Mouse (Mus musculus) adrenal gland, adult (tissue): ENCODE data around the gene Ccdc63.
"Not testable (repeated sequence)": the region's sequence is repeated elsewhere in the genome, so short reads cannot be mapped to it uniquely, and the experiment has no call there.

Experiments
- DNase-seq, 2 experiments: peaks; one replicate each; pipeline ENCODE4 v3.0.0; 2022 to 2023; ENCODE audit warnings: low spot score in 1 of 2; ENCODE audit not compliant: inconsistent age in 2 of 2

Ccdc63 gene

GRCm38 (mm10) chr5:122140723-122141122, at the start of gene Ccdc63:
TSS of gene Ccdc63 (minus strand) at chr5:122140823.
- no peak for DNase-seq

GRCm38 (mm10) chr5:122189115-122189514, 48.5 kb upstream of the Ccdc63 start:
- no peak for DNase-seq

GRCm38 (mm10) chr5:122184858-122185257, 44.2 kb upstream of the Ccdc63 start:
- DNase-seq: not testable (repeated sequence)

- no peak for DNase-seq
Measured at GRCm38 (mm10) chr5:122184283-122184806, 43.7 kb upstream of the Ccdc63 start.

- DNase-seq: peak in 1 of 2 experiments; percentile 19
Measured at GRCm38 (mm10) chr5:122179665-122180064, 39.0 kb upstream of the Ccdc63 start.

- DNase-seq: peak; percentile 56 to 77
Measured at GRCm38 (mm10) chr5:122176398-122176797, 35.8 kb upstream of the Ccdc63 start.

GRCm38 (mm10) chr5:122175961-122176360, 35.3 kb upstream of the Ccdc63 start:
- DNase-seq: no peak

GRCm38 (mm10) chr5:122175402-122175801, 34.8 kb upstream of the Ccdc63 start:
- DNase-seq: peak in 1 of 2 experiments; percentile 32

GRCm38 (mm10) chr5:122171058-122171457, 30.4 kb upstream of the Ccdc63 start:
- DNase-seq: no peak

GRCm38 (mm10) chr5:122168344-122169069, 27.9 kb upstream of the Ccdc63 start:
- DNase-seq: peak; percentile 51 to 65

- DNase-seq: peak in 1 of 2 experiments; percentile 56
Measured at GRCm38 (mm10) chr5:122166636-122167161, 26.1 kb upstream of the Ccdc63 start.

- peak in 1 of 2 experiments; percentile 59 for DNase-seq
Measured at GRCm38 (mm10) chr5:122165233-122165915, 24.8 kb upstream of the Ccdc63 start.

- DNase-seq: peak in 1 of 2 experiments; percentile 63
Measured at GRCm38 (mm10) chr5:122164011-122164410, 23.4 kb upstream of the Ccdc63 start.

- peak in 1 of 2 experiments; percentile 77 for DNase-seq
Measured at GRCm38 (mm10) chr5:122163194-122163593, 22.6 kb upstream of the Ccdc63 start.

GRCm38 (mm10) chr5:122158557-122159515, 18.2 kb upstream of the Ccdc63 start:
- DNase-seq: peak; percentile 51 to 84

GRCm38 (mm10) chr5:122157827-122158381, 17.3 kb upstream of the Ccdc63 start, which contains the start of gene Ppp1cc:
TSS of gene Ppp1cc (plus strand) at chr5:122158278.
- DNase-seq: peak; percentile 93 to 97

- peak in 1 of 2 experiments; percentile 39 for DNase-seq
Measured at GRCm38 (mm10) chr5:122156486-122156885, 15.9 kb upstream of the Ccdc63 start.

GRCm38 (mm10) chr5:122155613-122156012, 15.0 kb upstream of the Ccdc63 start:
- no peak for DNase-seq

- DNase-seq: peak in 1 of 2 experiments; percentile 41
Measured at GRCm38 (mm10) chr5:122154782-122155181, 14.2 kb upstream of the Ccdc63 start.

- DNase-seq: no peak
Measured at GRCm38 (mm10) chr5:122154006-122154405, 13.4 kb upstream of the Ccdc63 start.
